Mouse (Mus musculus) forebrain, embryonic 11.5 days (tissue): ENCODE data around the gene Dnah7a. TPM values are rescaled to one million over a fixed set of nuclear protein-coding genes. Genes with fewer than 3 reads are reported as not detected.
"Not testable (repeated sequence)": the region's sequence is repeated elsewhere in the genome, so short reads cannot be mapped to it uniquely, and the experiment has no call there.

Source experiments
- ATAC-seq: fragments of 200-750 bp; cut with Nextera tagmentation; replicated peaks from 2 replicates; pipeline ENCODE4 v1.8.0; 2017; ENCODE audit warnings: moderate TSS enrichment; ENCODE audit not compliant: low FRiP score
- DNase-seq: peaks from one replicate; pipeline ENCODE4 v3.0.0-alpha.2; 2017; ENCODE audit warnings: low spot score
- H3K27ac ChIP-seq: fragments of 300-500 bp; sonication (generic); 2 replicates; pipeline ENCODE4 v1.5.1; 2014; ENCODE audit warnings: low read depth, low read length
- H3K27me3 ChIP-seq: fragments of 300-500 bp; sonication (generic); 2 replicates; pipeline ENCODE4 v1.6.1; 2014; ENCODE audit warnings: mild to moderate bottlenecking, low read length, mixed read lengths; ENCODE audit not compliant: control insufficient read depth, insufficient read depth
- H3K36me3 ChIP-seq: fragments of 300-500 bp; sonication (generic); 2 replicates; pipeline ENCODE4 v1.6.1; 2014; ENCODE audit warnings: mild to moderate bottlenecking, low read length, moderate library complexity, mixed read lengths; ENCODE audit not compliant: control insufficient read depth, insufficient read depth
- H3K4me1 ChIP-seq: fragments of 300-500 bp; sonication (generic); replicated peaks from 2 replicates; pipeline ENCODE4 v1.6.1; 2014; ENCODE audit warnings: low read length, mixed read lengths; ENCODE audit not compliant: control insufficient read depth, insufficient read depth
- H3K4me2 ChIP-seq: fragments of 300-500 bp; sonication (generic); 2 replicates; pipeline ENCODE4 v1.6.1; 2014; ENCODE audit warnings: low read depth, mild to moderate bottlenecking, low read length, moderate library complexity, mixed read lengths; ENCODE audit not compliant: severe bottlenecking
- H3K4me3 ChIP-seq: fragments of 300-500 bp; sonication (generic); 2 replicates; pipeline ENCODE4 v1.5.1; 2014; ENCODE audit warnings: low read depth, low read length
- H3K9ac ChIP-seq: fragments of 300-500 bp; sonication (generic); 2 replicates; pipeline ENCODE4 v1.6.1; 2014; ENCODE audit warnings: low read length
- H3K9me3 ChIP-seq: fragments of 300-500 bp; sonication (generic); 2 replicates; pipeline ENCODE4 v1.6.1; 2016; ENCODE audit warnings: low read length, mixed read lengths; ENCODE audit not compliant: control insufficient read depth
- WGBS: fragments of 180-500 bp; shearing (Covaris S2); extraction: QIAGEN DNeasy Blood & Tissue Kit; methylation state at CpG from one replicate; pipeline ENCODE4 v1.1.7; 2014; 5-methylcytosine and 5-hydroxymethylcytosine counted together
- polyA plus RNA-seq: library from polyadenylated mRNA; unstranded; fragments of >200 nt; fragmentation: Nextera tagmentation; extraction: Ambion mirVana; gene quantifications from 2 replicates; pipeline ENCODE4 v1.2.1, GENCODE M21; 2014

The Dnah7a gene
- 7.6 and 8.7 TPM in 2 replicates for polyA plus RNA-seq

DNA sequence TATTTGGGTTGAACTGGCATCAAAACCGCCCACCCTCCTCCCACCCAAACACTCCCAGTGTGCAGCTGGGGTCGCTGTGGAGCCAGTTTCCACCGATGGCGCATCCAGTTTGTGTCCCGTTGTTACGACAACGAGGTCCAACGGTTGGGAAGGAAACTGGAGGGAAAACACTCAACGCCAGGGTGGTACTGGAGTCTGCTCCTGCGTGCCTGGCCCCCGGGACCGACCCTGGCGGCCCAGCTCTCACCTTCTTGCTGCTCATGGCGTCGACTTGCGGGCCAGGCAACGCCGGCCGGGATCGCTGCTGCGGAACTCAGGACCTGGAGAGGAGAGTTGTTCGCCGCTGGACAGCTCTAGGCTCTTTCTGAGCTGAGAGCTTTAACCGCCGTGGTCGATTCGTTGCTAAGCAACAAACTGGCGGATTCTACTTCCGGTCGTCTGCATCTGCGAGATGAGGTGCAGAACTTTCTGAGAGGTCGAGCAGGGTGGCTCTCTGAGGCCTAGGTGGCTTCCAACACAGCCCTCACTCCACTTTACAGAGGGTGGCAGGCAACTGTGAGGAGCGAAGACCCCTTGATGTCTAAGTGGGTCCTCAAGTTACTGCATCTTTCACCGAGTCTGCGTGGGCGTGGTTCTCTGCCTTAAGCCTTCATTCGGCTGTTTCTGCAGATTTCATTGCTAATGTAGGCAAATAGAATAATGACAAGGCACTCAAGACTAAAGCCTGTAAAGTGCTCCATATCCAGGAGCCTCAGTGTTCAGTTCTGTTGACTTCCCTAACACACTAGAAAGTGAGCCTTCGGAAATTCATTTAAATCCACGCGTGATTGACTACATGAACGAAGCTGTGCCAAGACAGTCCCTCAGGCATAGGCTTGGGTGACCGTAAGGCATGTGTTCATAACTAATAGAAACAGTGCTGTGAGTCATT lies at the start of gene Dnah7a:
Gene Dnah7a (minus strand): TSS at position 354 of the 931 bp plus-strand sequence.
- peak; percentile 88 for ATAC-seq
- Histone ChIP-seq H3K9ac (peak within 1 kb of the TSS; percentile 69), H3K4me2 (peak within 1 kb of the TSS; percentile 83), H3K4me1 (no peaks in the 10 kb centered on the region), H3K4me3 (peak within 1 kb of the TSS; percentile 44), H3K27ac (no peak within 1 kb of the TSS), H3K27me3 (no peaks in the 10 kb centered on the region), H3K36me3 (no peaks in the 10 kb centered on the region), H3K9me3 (no peaks in the 10 kb centered on the region)
- DNase-seq = peak; percentile 80
- 14% methylated on average over 42 of the region's 42 CpGs for WGBS

DNA sequence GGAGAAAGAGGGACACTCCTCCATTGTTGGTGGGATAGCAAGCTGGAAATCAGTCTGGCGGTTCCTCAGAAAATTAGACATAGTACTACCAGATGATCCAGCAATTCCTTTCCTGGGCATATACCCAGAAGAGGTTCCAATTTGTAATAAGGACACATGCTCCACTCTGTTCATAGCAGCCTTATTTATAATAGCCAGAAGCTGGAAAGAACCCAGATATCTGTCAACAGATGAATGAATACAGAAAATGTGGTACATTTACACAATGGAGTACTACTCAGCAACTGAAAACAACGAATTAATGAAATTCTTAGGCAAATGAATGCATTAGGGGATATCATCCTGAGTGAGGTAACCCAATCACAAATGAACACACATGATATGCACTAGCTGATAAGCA lies 46.9 kb upstream of the Dnah7a start:
- not testable (repeated sequence) for H3K36me3 ChIP-seq, H3K4me1 ChIP-seq, H3K27me3 ChIP-seq, H3K27ac ChIP-seq, ATAC-seq, DNase-seq, H3K9me3 ChIP-seq, H3K4me3 ChIP-seq, H3K4me2 ChIP-seq, H3K9ac ChIP-seq
- WGBS = 88% methylated on average over 2 of the region's 2 CpGs

DNA sequence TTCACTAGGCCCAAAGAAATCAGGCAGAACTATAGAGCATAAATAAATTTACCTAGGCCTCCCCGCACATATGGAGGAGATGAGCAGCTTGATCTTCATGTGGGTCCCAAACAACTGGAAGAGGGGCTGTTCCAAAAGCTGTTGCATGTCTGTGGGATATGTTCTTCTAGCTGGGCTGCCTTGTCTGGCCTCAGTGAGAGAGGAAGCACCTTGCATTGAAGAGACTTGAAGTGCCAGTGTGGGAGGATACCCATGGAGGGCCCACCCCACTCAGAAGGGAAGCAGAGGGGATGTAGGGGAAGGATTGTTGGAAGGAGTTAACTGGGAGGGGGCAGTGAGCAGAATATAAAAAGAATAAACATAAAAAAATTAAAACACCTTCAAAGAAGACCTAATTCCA lies 44.6 kb upstream of the Dnah7a start:
- WGBS = 78% methylated on average over 1 of the region's 1 CpGs
- H3K9me3 ChIP-seq = no peaks in the 10 kb centered on the region
- ATAC-seq (no peak), DNase-seq (no peak)
- no peaks in the 10 kb centered on the region for H3K27me3 ChIP-seq
- no peaks in the 10 kb centered on the region; the same call in 1 of the 2 replicates for H3K4me1 ChIP-seq
- no peak overlapping the region for H3K9ac ChIP-seq
- H3K36me3 ChIP-seq = no peaks in the 10 kb centered on the region
- H3K27ac ChIP-seq = no peak overlapping the region
- no peak overlapping the region for H3K4me3 ChIP-seq
- no peak overlapping the region for H3K4me2 ChIP-seq

DNA sequence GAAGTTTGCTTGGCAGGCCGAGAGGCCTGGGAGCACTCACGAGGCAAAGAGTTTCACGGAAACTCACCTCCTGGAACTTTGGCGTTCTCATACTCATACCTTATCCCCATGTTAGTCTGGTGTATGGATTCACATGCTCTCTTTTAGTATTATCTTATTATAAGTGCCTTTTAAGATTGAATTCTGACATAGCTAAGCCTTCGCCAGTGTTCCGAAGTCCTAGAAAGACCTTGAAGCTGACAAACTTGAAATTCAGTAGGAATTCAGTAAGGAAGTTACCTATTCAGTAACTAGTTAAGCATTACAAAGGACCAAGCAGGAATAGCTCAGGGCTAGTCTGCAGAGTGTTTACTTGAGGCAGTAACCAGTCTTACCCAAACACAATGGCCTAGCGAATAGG lies 44.1 kb upstream of the Dnah7a start:
- not testable (repeated sequence) for H3K9me3 ChIP-seq, H3K27me3 ChIP-seq, H3K27ac ChIP-seq, H3K4me2 ChIP-seq, ATAC-seq, H3K4me3 ChIP-seq, H3K9ac ChIP-seq, DNase-seq, H3K36me3 ChIP-seq, H3K4me1 ChIP-seq
- WGBS = 79% methylated on average over 7 of the region's 7 CpGs

DNA sequence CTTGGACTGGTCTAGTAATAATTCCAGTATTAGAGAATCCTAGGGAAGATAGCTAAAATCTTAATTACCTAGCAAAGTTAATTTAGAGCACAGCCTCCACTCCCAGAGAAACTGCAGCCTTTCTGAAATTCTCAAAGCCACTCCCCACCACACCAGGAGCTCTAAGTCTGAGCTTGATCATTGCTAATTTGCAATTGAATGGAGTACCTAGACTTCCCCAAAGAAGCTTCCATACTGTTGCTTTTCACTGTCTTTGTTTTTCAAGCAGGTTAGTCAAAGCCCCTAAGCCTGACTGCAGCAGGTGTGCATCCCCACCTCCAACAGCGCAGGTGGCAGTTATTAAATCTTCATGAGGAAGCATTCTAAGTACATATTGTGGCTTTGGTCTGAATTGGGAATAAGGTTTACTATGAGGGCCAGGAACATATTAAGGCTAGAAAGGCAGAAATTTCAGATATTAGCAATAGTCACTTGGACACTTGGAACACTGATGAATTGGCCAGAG lies 43.3 kb upstream of the Dnah7a start:
- not testable (repeated sequence) for H3K36me3 ChIP-seq, H3K4me1 ChIP-seq, H3K4me3 ChIP-seq, ATAC-seq, H3K27me3 ChIP-seq, H3K9me3 ChIP-seq, H3K4me2 ChIP-seq, H3K9ac ChIP-seq, DNase-seq, H3K27ac ChIP-seq
- 55% methylated on average over 1 of the region's 1 CpGs for WGBS

DNA sequence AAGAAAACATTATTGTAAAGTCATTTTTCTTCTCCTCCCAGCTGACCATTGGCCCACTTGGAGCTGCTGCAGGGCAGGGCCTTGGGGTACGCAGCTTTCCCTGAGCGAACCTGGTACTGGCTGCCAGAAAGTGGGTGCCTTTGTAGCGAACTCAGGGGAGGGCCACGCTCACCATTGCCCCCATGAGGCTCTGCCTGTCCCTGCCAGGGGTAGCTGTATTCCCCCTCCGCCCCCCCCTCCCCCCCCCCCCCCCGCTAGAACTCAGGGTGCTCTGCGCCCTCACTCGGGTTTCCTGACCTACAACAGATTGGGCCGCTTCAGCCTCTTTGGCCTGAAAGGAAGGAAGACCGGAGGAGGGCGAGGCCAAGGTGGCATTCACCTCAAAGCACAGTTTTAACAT lies 42.0 kb upstream of the Dnah7a start:
- no peak for DNase-seq
- Histone ChIP-seq H3K36me3 (no peaks in the 10 kb centered on the region), H3K27me3 (no peaks in the 10 kb centered on the region), H3K27ac (no peak overlapping the region), H3K4me3 (no peak overlapping the region), H3K9ac (no peak overlapping the region), H3K9me3 (no peaks in the 10 kb centered on the region), H3K4me1 (no peaks in the 10 kb centered on the region; the same call in 1 of the 2 replicates), H3K4me2 (no peak overlapping the region)
- 16% methylated on average over 10 of the region's 11 CpGs for WGBS
- ATAC-seq = peak; percentile 75; the same call in 1 of the 2 replicates

DNA sequence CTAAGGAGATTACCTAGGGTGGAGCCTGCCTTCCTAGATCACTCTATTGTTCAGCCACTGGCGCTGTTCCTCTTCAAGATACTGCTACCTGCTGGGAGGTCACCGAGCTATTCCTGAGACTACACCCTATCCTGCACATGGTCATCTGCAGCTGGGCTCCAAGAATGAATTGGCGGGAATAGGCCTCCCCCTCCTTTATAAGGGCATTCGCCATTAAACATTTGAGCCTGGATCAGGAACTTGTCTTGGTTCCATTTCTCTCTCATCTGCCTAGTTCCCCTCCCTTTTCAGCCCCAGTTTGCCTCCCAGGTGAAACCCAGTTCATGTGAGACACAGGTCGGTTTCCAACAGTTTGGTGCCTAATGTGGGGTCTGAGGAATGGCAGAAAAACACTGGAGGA lies 39.4 kb upstream of the Dnah7a start:
- no peaks in the 10 kb centered on the region; the same call in 1 of the 2 replicates for H3K4me1 ChIP-seq
- no peak overlapping the region for H3K4me3 ChIP-seq
- no peak overlapping the region for H3K27ac ChIP-seq
- 55% methylated on average over 5 of the region's 5 CpGs for WGBS
- no peaks in the 10 kb centered on the region for H3K9me3 ChIP-seq
- no peaks in the 10 kb centered on the region for H3K27me3 ChIP-seq
- DNase-seq (no peak), ATAC-seq (no peak)
- H3K36me3 ChIP-seq = no peaks in the 10 kb centered on the region
- no peak overlapping the region for H3K4me2 ChIP-seq
- no peak overlapping the region for H3K9ac ChIP-seq

DNA sequence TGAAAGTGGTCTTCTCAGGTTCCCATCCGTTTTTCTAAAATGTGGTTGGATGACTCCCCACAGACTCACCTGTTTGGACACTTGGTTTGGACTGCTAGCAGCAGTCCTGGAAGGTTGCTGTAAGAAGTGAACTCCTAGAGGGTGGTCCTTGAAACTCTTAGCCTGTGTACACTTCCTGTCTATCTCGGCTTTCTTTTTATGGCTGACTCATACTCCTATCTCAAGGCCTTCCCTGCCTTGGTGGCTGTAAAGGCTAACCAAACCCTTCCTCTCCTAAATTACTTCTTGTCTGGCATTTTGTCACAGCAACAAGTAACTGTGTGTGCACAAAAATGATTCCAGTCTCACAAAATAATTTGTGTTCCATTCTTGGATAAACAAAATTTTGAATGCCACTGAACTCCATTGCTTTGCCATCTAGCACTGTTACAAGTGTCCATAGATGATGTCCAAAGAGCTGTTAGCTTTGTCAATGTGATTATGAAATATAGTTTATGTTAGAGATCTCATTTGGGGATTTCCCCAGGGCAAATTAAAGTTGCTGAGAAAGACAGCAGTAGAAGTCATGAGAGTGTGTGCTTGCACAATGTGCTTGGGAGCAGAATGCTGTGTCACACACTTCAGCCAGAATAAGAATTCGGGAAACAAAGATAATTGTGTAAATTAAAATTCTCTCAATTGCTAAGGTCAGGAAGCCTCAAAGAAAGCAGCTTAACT lies 35.3 kb upstream of the Dnah7a start:
- peaks cover 3% of the 10 kb centered on the region; the same call in 1 of the 2 replicates for H3K27me3 ChIP-seq
- ATAC-seq (no peak), DNase-seq (no peak)
- H3K4me1 ChIP-seq = no peaks in the 10 kb centered on the region
- 87% methylated on average over 3 of the region's 3 CpGs for WGBS
- no peak overlapping the region for H3K4me2 ChIP-seq
- H3K9ac ChIP-seq = no peak overlapping the region
- H3K36me3 ChIP-seq = no peaks in the 10 kb centered on the region
- no peaks in the 10 kb centered on the region for H3K9me3 ChIP-seq
- no peak overlapping the region for H3K27ac ChIP-seq
- H3K4me3 ChIP-seq = no peak overlapping the region
